Mouse (Mus musculus) embryonic fibroblast, embryonic 13.5 days (primary cell): ENCODE data around the gene Clec2d.

Source experiments
- CTCF ChIP-seq: IDR thresholded peaks from 2 replicates; pipeline ENCODE4 v1.5.1; 2011; ENCODE audit warnings: mild to moderate bottlenecking, control low read depth, low read length, moderate library complexity, borderline replicate concordance; ENCODE audit not compliant: insufficient read depth
- POLR2A ChIP-seq: IDR thresholded peaks from 2 replicates; pipeline ENCODE4 v1.6.1; 2011; ENCODE audit warnings: low read depth, mild to moderate bottlenecking, control low read depth, low read length, moderate library complexity

DNA sequence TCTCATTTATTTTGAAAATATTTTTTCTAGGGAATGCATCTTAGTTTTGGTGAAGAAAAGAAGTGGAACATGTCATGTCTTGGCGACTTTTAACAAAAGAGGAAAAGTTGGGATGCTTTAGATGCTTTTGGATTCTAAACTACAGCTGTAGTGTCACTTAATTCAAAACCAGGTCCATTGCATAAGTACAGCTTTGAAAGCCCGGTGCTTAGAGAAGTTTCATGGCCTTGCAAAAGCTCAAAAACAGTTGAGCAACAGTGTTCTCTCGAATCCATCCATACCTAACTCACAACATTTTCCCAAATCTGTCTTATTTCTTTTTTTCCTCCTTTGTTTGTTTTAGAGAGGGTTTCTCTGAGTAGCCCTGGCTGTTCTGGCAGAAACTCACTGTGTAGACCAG lies 19.3 kb upstream of the Clec2d start:
- TF ChIP-seq CTCF = no peak
- no peak for TF ChIP-seq POLR2A
